Mouse (Mus musculus) lung, adult 2 months (tissue): ENCODE results near the gene Znhit6.

Experiments
- CTCF ChIP-seq: fragments of 200-500 bp; IDR thresholded peaks from 2 replicates; pipeline ENCODE4 v1.5.1; 2011; ENCODE audit warnings: mild to moderate bottlenecking, low read length, control low read depth; ENCODE audit not compliant: insufficient read depth
- POLR2A ChIP-seq: fragments of 200-500 bp; IDR thresholded peaks from 2 replicates; pipeline ENCODE4 v1.6.1; 2011; ENCODE audit warnings: low read depth, mild to moderate bottlenecking, control low read depth, low read length, borderline replicate concordance; ENCODE audit errors: extremely low read depth

- TF ChIP-seq CTCF (no peak), POLR2A (no peak)
These were observed 23.1 kb downstream of the Znhit6 start for GRCm38 (mm10) chr3:145599059-145599458.
